Mouse (Mus musculus) lung, postnatal 0 days (tissue): ENCODE data around the gene Ap1g2.

Experiments
- CTCF ChIP-seq: IDR thresholded peaks from 2 replicates; pipeline ENCODE4 v1.5.1; 2016; ENCODE audit warnings: antibody characterized with exemption, mild to moderate bottlenecking
- EP300 ChIP-seq: IDR thresholded peaks from 2 replicates; pipeline ENCODE4 v1.6.1; 2016; ENCODE audit warnings: antibody characterized with exemption, mild to moderate bottlenecking, control low read depth

DNA sequence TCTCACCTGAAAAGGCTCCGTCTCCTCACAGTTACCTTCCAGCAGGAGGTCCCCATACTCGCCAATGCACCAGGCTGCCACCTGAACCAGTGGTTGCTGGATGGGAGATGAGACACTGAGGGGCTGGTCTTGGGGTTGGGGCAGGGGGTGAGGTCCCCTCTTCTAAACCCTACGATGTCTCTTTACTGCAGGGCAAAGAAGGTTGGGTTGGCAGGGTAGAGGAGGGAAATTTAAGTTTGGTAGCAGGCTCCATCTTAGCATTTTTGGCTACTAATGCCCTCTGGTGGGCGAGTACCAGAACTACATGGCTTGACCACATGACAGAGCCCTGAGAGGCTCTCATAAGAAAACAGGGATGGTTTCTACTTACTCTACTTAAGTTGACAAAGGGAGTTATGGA is 4.8 kb downstream of the Ap1g2 start:
- TF ChIP-seq CTCF (peak; percentile 79), EP300 (no peak)
